Mouse (Mus musculus) stomach, embryonic 16.5 days (tissue): ENCODE results near the gene Neurod2. TPM values are rescaled to one million over a fixed set of nuclear protein-coding genes. Genes with fewer than 3 reads are reported as not detected.

ENCODE experiments used
- ATAC-seq: fragments of 200-750 bp; cut with Nextera tagmentation; 2 replicates; pipeline ENCODE4 v1.8.0; 2017; ENCODE audit warnings: moderate number of reproducible peaks, moderate TSS enrichment; ENCODE audit not compliant: insufficient read depth, low FRiP score
- H3K27ac ChIP-seq: fragments of 300-500 bp; sonication (generic); 2 replicates; pipeline ENCODE4 v1.5.1; 2014; ENCODE audit warnings: low read length
- H3K27me3 ChIP-seq: fragments of 300-500 bp; sonication (generic); 2 replicates; pipeline ENCODE4 v1.6.1; 2014; ENCODE audit warnings: low read length, control low read depth, mixed read lengths; ENCODE audit not compliant: control insufficient read depth, insufficient read depth
- H3K36me3 ChIP-seq: fragments of 300-500 bp; sonication (generic); 2 replicates; pipeline ENCODE4 v1.6.1; 2014; ENCODE audit warnings: low read length; ENCODE audit not compliant: control insufficient read depth, insufficient read depth
- H3K4me1 ChIP-seq: fragments of 300-500 bp; sonication (generic); 2 replicates; pipeline ENCODE4 v1.6.1; 2014; ENCODE audit warnings: low read length, control low read depth, mixed read lengths; ENCODE audit not compliant: control insufficient read depth, insufficient read depth
- H3K4me2 ChIP-seq: fragments of 300-500 bp; sonication (generic); 2 replicates; pipeline ENCODE4 v1.6.1; 2014; ENCODE audit warnings: low read depth, low read length, mixed read lengths
- H3K4me3 ChIP-seq: fragments of 300-500 bp; sonication (generic); replicated peaks from 2 replicates; pipeline ENCODE4 v1.5.1; 2014; ENCODE audit warnings: mild to moderate bottlenecking, low read length
- H3K9ac ChIP-seq: fragments of 300-500 bp; sonication (generic); 2 replicates; pipeline ENCODE4 v1.6.1; 2014; ENCODE audit warnings: low read length
- H3K9me3 ChIP-seq: fragments of 300-500 bp; sonication (generic); replicated peaks from 2 replicates; pipeline ENCODE4 v1.6.1; 2016; ENCODE audit warnings: low read length, control low read depth; ENCODE audit not compliant: control insufficient read depth
- WGBS: fragments of 180-500 bp; shearing (Covaris S2); extraction: QIAGEN DNeasy Blood & Tissue Kit; methylation state at CpG from one replicate; pipeline ENCODE4 v1.1.7; 2014; 5-methylcytosine and 5-hydroxymethylcytosine counted together
- polyA plus RNA-seq: library from polyadenylated mRNA; unstranded; fragments of >200 nt; fragmentation: Nextera tagmentation; extraction: Ambion mirVana; gene quantifications from 2 replicates; pipeline ENCODE4 v1.2.1, GENCODE M21; 2015

Neurod2 gene
- polyA plus RNA-seq: 0.06 TPM in 1 of 2 replicates, not detected in the other

DNA sequence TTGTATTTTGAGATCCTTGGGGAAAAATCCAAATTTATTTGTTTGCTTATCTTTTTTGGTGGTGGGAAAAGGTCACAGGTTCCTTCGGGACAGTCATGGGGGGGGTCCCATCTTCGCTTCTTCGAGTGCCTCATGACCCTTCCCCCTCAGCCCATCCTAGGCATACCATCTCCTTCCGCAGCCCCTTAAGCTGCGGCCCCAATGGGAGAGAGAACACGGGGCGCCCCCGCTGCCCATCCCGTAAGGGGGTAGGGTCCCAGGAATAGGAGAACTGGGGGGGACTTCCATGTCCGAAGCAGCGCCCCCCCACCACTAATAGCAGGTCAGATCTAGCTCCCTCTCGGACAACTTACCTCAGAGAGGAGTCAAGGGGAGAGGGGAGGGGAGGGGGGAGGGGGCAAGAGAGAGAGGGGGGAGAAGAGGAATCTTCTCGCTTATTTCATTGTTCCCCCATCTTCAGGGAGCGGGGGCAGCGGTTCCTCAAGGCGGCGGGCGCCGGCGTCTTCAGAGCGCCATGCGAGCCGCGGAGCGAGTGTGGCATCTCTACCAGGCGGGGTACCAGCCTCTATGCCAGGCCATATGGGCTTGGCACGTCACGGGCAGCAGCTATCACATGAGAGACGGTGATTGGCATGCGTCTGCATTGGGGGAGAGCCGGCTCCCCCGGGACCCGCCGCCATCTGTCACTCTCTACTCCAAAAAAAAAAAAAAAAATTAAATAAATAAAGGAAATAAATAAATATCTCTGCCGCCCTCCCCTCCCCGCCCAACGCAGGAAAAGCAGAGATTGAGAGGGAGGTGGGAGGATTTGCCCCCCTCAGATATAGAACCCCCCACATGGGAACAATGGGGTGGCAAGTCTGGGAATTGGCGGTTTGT is at the start of gene Neurod2:
Gene Neurod2 (minus strand): TSS at position 568 of the 879 bp plus-strand sequence.
- Histone ChIP-seq H3K9ac (no peak within 1 kb of the TSS), H3K27me3 (peaks cover 97% of the 10 kb centered on the region), H3K4me2 (peak within 1 kb of the TSS; percentile 41; the same call in 1 of the 2 replicates), H3K27ac (no peak within 1 kb of the TSS), H3K4me1 (peaks cover 10% of the 10 kb centered on the region; the same call in 1 of the 2 replicates), H3K9me3 (no peaks in the 10 kb centered on the region), H3K4me3 (peak within 1 kb of the TSS; percentile 29), H3K36me3 (no peaks in the 10 kb centered on the region)
- 2% methylated on average over 38 of the region's 38 CpGs for WGBS
- no peak for ATAC-seq

- 78% methylated on average over 11 of the region's 11 CpGs for WGBS
- Histone ChIP-seq H3K4me3 (no peak overlapping the region), H3K27me3 (no peaks in the 10 kb centered on the region), H3K4me2 (no peak overlapping the region), H3K9ac (no peak overlapping the region), H3K9me3 (no peaks in the 10 kb centered on the region), H3K36me3 (peaks cover 9% of the 10 kb centered on the region; the same call in 1 of the 2 replicates), H3K4me1 (no peaks in the 10 kb centered on the region), H3K27ac (no peak overlapping the region)
- ATAC-seq: no peak
Measured at GRCm38 (mm10) chr11:98377787-98378186, 48.3 kb upstream of the Neurod2 start.

- 80% methylated on average over 5 of the region's 5 CpGs for WGBS
- H3K4me1 ChIP-seq: 0 out of 2 replicates have a peak, but pooled peaks cover 4% of the 10 kb centered on the region
- no peak overlapping the region for H3K27ac ChIP-seq
- H3K4me2 ChIP-seq: no peak overlapping the region
- H3K9me3 ChIP-seq: no peaks in the 10 kb centered on the region
- ATAC-seq: no peak
- H3K4me3 ChIP-seq: no peak overlapping the region
- H3K9ac ChIP-seq: 0 out of 2 replicates have a peak overlapping the region, but pooled peaks have one; percentile 7
- peaks cover 9% of the 10 kb centered on the region; the same call in 1 of the 2 replicates for H3K36me3 ChIP-seq
- no peaks in the 10 kb centered on the region for H3K27me3 ChIP-seq
Measured at GRCm38 (mm10) chr11:98376756-98377155, 47.3 kb upstream of the Neurod2 start.

DNA sequence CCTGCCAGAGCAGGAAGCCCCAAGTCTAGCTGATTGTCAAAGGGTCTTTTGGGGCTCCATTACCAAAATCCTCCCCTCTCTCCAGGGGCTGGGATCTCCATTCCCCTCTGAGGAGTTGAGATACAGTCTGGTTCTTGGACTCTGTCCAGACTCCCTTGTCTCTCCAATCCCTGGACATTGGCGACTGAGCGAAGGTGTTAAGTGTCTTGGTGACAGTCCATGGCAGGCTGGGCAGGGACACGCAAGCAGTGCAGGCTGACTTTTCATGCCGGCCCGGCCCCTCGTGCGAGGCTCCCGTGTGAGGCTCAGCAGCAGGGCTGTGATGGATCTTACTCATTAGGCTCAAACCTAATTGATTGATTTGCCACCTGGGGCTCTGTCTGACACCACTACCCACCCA is 44.8 kb upstream of the Neurod2 start:
- Histone ChIP-seq H3K4me3 (no peak overlapping the region), H3K4me1 (peaks cover 9% of the 10 kb centered on the region), H3K27ac (no peak overlapping the region), H3K9me3 (no peaks in the 10 kb centered on the region), H3K36me3 (peaks cover 9% of the 10 kb centered on the region; the same call in 1 of the 2 replicates), H3K27me3 (no peaks in the 10 kb centered on the region), H3K4me2 (no peak overlapping the region), H3K9ac (no peak overlapping the region)
- WGBS: 78% methylated on average over 8 of the region's 8 CpGs
- ATAC-seq: no peak

GRCm38 (mm10) chr11:98373244-98373643 is 43.8 kb upstream of the Neurod2 start:
- H3K4me2 ChIP-seq: no peak overlapping the region
- H3K9me3 ChIP-seq: no peaks in the 10 kb centered on the region
- peaks cover 7% of the 10 kb centered on the region; the same call in 1 of the 2 replicates for H3K36me3 ChIP-seq
- H3K27me3 ChIP-seq: no peaks in the 10 kb centered on the region
- no peak overlapping the region for H3K4me3 ChIP-seq
- peaks cover 9% of the 10 kb centered on the region for H3K4me1 ChIP-seq
- no peak for ATAC-seq
- no peak overlapping the region for H3K9ac ChIP-seq
- WGBS: 75% methylated on average over 6 of the region's 6 CpGs
- H3K27ac ChIP-seq: no peak overlapping the region

- peaks cover 3% of the 10 kb centered on the region; the same call in 1 of the 2 replicates for H3K36me3 ChIP-seq
- no peak overlapping the region for H3K4me3 ChIP-seq
- H3K4me2 ChIP-seq: no peak overlapping the region
- no peaks in the 10 kb centered on the region for H3K9me3 ChIP-seq
- H3K27me3 ChIP-seq: no peaks in the 10 kb centered on the region
- peaks cover 9% of the 10 kb centered on the region for H3K4me1 ChIP-seq
- ATAC-seq: no peak; the same call in 1 of the 2 replicates
- H3K9ac ChIP-seq: no peak overlapping the region
- 9% methylated on average over 2 of the region's 2 CpGs for WGBS
- no peak overlapping the region for H3K27ac ChIP-seq
Measured at GRCm38 (mm10) chr11:98372406-98372805, 43.0 kb upstream of the Neurod2 start.

- peak; percentile 42; the same call in 1 of the 2 replicates for ATAC-seq
- Histone ChIP-seq H3K27me3 (no peaks in the 10 kb centered on the region), H3K36me3 (peaks cover 3% of the 10 kb centered on the region; the same call in 1 of the 2 replicates), H3K27ac (no peak overlapping the region), H3K9me3 (no peaks in the 10 kb centered on the region), H3K4me1 (peaks cover 9% of the 10 kb centered on the region), H3K9ac (peak overlapping the region; percentile 18; the same call in 1 of the 2 replicates), H3K4me3 (no peak overlapping the region), H3K4me2 (no peak overlapping the region)
- WGBS: 46% methylated on average over 10 of the region's 10 CpGs
Measured at GRCm38 (mm10) chr11:98371556-98372240, 42.2 kb upstream of the Neurod2 start.

DNA sequence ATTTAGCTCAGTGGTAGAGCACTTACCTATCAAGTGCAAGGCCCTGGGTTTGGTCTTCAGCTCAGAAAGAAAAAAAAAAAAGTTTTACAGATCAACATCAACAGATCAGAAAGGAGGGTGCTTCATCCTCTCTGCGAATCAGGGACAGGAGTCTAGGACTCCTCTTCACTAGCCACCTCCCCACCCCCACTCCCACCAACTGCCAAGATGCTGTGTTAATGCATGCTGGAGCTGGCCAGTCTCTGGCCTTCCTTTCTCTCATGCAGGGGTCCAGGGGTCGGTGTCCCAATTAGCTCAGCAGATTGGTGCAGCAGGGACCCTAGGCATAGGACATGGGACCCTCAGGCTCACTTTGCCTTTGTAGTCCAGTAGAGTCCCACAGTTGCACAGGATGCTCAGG is 41.1 kb upstream of the Neurod2 start:
- peaks cover 9% of the 10 kb centered on the region for H3K4me1 ChIP-seq
- ATAC-seq: no peak

GRCm38 (mm10) chr11:98369337-98369736 is 39.9 kb upstream of the Neurod2 start:
- H3K9ac ChIP-seq: no peak overlapping the region
- H3K36me3 ChIP-seq: no peaks in the 10 kb centered on the region
- no peaks in the 10 kb centered on the region for H3K27me3 ChIP-seq
- H3K4me2 ChIP-seq: no peak overlapping the region
- no peak for ATAC-seq
- peaks cover 9% of the 10 kb centered on the region for H3K4me1 ChIP-seq
- H3K27ac ChIP-seq: no peak overlapping the region
- no peak overlapping the region for H3K4me3 ChIP-seq
- H3K9me3 ChIP-seq: no peaks in the 10 kb centered on the region
- WGBS: 81% methylated on average over 6 of the region's 6 CpGs

More for the DNA sequence above, 41.1 kb upstream of the Neurod2 start:
- Histone ChIP-seq H3K4me3 (no peak overlapping the region), H3K27me3 (no peaks in the 10 kb centered on the region), H3K9me3 (no peaks in the 10 kb centered on the region), H3K9ac (no peak overlapping the region), H3K27ac (no peak overlapping the region), H3K4me2 (no peak overlapping the region), H3K36me3 (no peaks in the 10 kb centered on the region)
- WGBS: 88% methylated on average over 2 of the region's 2 CpGs
